Mouse (Mus musculus) thymus, postnatal 14 days (tissue): ENCODE measurements at regions not wholly inside any gene's neighbourhood (a gene's known extent, or its start where the extent isn't known, plus 50 kb on each side); places are given as distances from the start of the nearest gene placed in this dataset.

ENCODE experiments used
- DNase-seq: peaks from one replicate; pipeline ENCODE4 v3.0.0; 2021

- no peak for DNase-seq
These were observed 605.7 kb upstream of the Arpp21 start for GRCm38 (mm10) chr9:112841473-112841872.

DNA sequence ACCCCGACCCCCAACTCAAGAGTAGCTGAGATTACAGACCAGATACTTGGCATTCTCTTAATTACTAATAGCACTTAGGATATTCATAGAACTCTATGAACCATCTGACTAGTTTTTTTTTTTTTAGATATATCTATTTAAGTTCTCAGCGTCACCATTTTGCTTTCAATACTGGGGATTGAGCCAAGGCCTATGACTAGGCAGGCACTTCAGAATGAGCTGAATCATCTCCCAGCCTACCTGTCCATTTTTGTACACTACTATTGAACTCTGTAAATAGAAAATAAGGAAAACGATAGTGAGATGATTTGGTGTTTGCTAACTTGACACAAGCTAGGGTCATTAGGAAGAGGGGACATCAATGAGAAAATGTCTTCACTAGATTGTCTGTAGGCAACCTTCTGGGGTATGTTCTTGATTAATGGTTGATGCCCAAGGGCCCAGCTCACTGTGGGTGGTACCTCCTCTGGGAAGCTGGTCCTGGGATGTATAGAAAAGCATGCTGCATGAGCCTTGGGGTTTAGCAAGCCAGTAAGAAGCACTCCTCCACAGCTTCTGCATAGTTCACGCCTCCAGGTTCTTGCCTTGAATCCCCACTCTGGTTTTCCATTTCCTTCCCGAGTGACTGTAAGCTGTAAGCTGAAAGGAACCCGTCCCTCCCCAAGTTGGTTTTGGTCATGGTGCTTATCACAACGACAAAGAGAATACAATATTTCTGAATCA, 603.5 kb upstream of the Arpp21 start:
- no peak for DNase-seq

DNA sequence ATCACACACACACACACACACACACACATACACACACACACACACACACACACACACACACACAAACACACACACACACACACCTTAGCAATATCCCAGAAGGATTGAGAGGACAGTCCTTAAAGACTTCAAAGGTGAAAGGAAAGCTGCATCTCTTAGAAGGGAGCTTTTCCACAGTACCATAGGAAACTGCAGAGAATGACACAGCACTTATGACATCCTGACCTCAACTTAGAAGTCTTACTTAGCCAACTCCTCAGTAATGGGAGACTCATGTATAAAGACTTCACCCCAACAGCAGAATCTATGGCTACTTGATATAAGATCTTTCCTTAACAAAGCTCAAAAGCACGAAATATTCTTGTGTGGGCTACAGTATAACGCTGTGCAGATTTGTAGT, 601.8 kb upstream of the Arpp21 start:
- no peak for DNase-seq

DNA sequence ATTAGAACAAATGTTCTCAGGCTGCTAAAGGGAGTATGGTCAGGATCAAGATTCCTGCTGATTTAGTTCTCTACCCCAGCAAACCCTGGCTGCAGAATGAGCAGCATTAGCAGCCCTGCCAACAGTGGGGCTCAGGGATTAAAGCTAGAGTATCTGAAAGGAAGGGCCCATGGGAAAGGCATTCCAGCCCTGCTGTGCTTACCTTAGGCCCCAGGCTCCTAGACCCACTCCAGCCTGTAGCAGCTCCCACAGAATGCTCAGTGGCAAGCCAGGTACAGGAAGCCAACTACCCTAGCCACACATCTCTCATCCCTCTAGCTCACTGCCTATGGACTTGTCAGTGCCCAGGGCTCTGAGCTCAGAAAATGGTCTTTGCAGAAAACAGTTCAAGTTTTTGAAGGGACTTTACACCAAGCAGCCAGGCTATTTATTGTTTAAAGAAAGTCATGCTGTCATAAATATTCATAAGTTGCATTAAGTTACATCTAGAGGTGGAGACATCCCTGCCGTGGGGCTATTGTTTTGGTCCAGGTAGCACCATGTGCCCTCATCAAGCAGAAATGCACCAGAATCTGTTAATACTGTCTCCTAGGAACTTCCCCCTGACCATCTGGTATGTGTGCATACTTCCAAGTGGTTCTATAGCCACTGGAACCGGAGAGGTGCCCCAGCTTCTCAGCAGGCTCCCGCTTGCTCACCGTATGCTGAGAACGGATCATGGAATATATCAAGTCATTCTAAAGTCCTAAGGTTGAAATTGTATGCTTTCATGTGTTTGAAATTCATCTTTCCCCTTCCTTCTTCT, 598.9 kb upstream of the Arpp21 start:
- no peak for DNase-seq

DNA sequence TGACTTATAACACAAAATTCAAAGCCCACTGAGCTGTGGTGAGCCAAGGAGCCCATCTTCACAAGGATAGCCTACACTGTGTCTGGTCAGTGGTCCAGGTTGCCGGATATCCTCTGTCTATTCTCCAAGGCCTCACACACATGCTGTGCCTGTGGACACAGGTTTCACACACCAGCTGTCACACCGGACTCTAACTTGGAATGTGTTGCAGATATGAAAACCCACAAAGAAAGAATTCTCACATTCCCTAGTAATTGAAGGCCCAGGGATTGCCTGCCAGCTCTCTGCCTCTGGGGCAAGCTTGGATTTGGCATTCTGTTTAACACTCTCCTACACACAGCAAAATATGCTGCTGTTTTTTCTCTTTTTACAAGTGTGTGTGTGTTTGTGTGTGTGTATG, 595.4 kb upstream of the Arpp21 start:
- DNase-seq = no peak

DNA sequence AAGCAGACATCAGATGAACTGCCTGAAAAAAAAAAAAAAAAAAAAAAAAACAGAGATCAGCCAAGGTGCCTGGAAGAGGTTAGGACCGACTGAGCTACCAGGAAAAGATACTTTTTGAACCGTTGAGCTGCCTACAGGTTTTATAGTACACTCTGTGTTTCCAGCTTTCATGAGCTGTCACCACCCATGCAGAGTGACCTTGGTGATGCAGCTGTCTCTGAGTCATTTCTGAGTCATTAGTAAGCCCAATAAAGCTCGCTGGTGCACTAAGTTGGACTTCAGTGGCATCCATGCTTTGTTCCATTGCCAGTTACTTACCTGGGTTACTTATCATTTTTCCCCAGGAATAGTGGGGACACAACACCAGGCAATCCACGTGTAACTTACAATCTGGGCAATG, 592.9 kb upstream of the Arpp21 start:
- DNase-seq = no peak

DNA sequence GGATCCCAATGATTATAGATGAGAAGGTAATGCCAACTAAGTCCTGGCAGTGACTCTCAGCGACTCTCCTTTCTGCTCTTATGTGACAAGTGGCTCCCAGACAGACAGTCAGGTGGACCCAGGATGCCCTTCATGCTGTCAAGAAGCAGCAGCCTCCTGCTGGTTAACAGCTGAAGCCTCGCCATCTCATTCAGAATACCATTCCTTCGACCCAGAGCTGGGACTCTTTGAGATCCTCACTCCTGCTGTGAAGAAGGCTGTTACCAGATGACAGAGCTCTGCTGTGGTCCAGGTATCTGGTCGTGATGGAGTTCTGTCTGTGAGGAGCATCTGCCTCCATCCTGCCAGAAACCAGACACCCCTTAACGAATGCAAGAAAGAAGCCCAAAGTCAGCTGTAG, 590.9 kb upstream of the Arpp21 start:
- DNase-seq = no peak

DNA sequence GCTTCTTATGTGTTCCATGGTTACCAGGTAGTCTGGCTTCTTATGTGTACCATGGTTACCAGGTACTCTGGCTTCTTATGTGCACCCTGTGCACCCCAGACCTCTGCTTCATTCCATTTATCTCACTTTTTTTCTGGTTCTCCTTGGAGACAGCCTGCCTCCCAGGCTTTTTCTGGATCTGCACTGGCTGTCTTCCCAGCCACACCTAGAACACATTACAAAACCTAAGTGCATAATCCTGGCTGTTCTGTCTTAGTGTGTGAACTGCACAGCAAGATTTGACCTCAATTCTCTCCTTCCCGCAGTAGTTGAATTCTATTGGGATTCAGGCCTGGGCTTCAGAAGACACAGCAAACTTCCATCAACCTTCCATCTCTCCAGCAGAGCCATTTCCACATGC, 586.2 kb upstream of the Arpp21 start:
- no peak for DNase-seq

DNA sequence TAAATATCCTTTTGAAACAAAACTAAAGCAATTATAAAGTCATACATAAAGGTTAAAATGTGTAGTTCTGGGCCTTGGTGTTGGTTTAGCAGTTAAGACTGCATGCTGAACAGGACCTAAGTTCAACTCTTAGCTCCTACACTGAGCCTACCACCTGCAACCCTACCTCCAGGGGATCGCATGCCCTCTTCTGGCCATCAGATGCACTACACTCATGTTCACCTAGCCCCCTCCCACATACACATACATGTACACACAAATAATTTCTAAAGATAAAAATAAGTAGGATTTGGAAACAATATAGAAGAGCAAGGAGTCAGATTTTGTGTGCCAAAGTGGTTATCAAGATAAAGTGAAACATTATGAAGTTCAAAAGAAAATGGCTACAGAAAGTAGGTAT, 576.2 kb upstream of the Arpp21 start:
- DNase-seq = peak; percentile 24

- no peak for DNase-seq
These were observed 564.0 kb upstream of the Arpp21 start for GRCm38 (mm10) chr9:112799583-112800220.

GRCm38 (mm10) chr9:112793537-112793936, 557.8 kb upstream of the Arpp21 start:
- DNase-seq = no peak

DNA sequence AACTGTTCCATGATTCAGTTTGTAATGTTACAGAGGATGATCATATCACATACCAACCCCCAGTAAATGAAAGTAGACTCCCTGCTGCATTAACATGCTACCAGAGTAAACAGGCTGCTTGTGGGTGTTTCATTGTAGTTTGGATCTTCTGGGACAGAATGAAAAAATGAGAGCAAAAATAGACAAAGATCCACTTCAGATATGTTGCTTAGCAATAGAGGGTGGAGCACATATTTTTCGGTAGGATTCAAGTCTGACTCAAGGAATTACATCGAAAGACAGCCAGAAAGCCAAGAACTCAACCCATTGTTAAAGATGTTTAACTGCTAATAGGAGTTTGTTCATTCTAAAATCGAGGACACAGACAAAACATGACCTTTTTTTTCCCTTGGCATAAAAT, 536.2 kb upstream of the Arpp21 start:
- no peak for DNase-seq

GRCm38 (mm10) chr9:112744616-112745015, 508.9 kb upstream of the Arpp21 start:
- no peak for DNase-seq

- DNase-seq = no peak
These were observed 508.3 kb upstream of the Arpp21 start for GRCm38 (mm10) chr9:112743871-112744590.

GRCm38 (mm10) chr9:112735761-112736160, 500.0 kb upstream of the Arpp21 start:
- no peak for DNase-seq

GRCm38 (mm10) chr9:112725523-112725922, 489.8 kb upstream of the Arpp21 start:
- no peak for DNase-seq

- no peak for DNase-seq
These were observed 489.4 kb upstream of the Arpp21 start for GRCm38 (mm10) chr9:112725103-112725502.

- no peak for DNase-seq
These were observed 487.6 kb upstream of the Arpp21 start for GRCm38 (mm10) chr9:112723346-112723745.

- DNase-seq = no peak
These were observed 486.8 kb upstream of the Arpp21 start for GRCm38 (mm10) chr9:112722501-112722900.

GRCm38 (mm10) chr9:112715197-112715762, 479.5 kb upstream of the Arpp21 start:
- DNase-seq = no peak

- DNase-seq = no peak
These were observed 443.1 kb upstream of the Arpp21 start for GRCm38 (mm10) chr9:112678866-112679265.

DNA sequence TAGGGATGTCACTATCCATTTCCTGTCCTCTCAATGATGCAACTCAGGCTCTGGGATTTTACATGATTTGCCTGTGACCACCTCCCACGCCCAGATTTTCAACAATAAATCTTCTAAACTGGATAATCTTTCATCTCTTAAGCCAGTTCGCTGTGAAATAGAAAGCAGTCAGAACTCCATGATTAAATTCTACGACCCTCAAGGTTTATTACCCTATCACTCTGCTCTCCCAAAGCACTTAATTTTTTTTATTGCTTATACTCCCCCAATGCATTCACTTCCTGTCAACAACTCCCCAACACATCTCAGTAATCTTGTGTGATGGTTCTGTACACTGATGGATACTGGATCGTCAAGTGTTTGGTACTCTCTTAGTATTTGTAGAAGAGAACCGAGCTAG, 439.5 kb upstream of the Arpp21 start:
- no peak for DNase-seq
